ENCODE assay signal across 10 mouse cellular contexts in genomic region chr8:120224521-120225420, GRCm38 (mm10). TPM values are rescaled to one million over a fixed set of nuclear protein-coding genes. Genes with fewer than 3 reads are reported as not detected.
DNase-seq lines count a peak whose midpoint lies in the region; ATAC-seq lines count a peak whose summit lies in the region.
"Had no signal": no experiment of that assay in that cellular context is flagged by ENCODE, and none has a peak within 500 bp of the region (broad histone marks: within the 10 kb centered on the region; RNA-seq: fewer than 3 reads in every experiment).

No protein-coding gene starts in this region.

- WGBS in forebrain, embryonic 11.5 days = 47% methylated on average over 11 of the region's 11 CpGs
- WGBS in forebrain, embryonic 15.5 days = 48% methylated on average over 11 of the region's 11 CpGs
- WGBS in neural tube, embryonic 12.5 days = 43% methylated on average over 11 of the region's 11 CpGs
- 36% methylated on average over 11 of the region's 11 CpGs for WGBS in limb, embryonic 11.5 days

- no peak overlapping the region for H3K4me2 ChIP-seq in forebrain, embryonic 11.5 days (ENCODE audit: low read depth, low read length, severe bottlenecking)
- H3K4me2 ChIP-seq in forebrain, embryonic 15.5 days (replicated peaks) = no peak overlapping the region
- H3K4me2 ChIP-seq in neural tube, embryonic 12.5 days (replicated peaks) = no peak overlapping the region
- H3K4me2 ChIP-seq in limb, embryonic 11.5 days (ENCODE audit: low read depth, severe bottlenecking) = no peak overlapping the region

- intact Hi-C loops in heart, postnatal 25 days (cut with DNase I) = no loop called here

- peaks cover 44% of the 10 kb centered on the region for H3K4me1 ChIP-seq in forebrain, embryonic 11.5 days (replicated peaks; ENCODE audit: control insufficient read depth, insufficient read depth, low read length)
- peaks cover 30% of the 10 kb centered on the region for H3K4me1 ChIP-seq in forebrain, embryonic 15.5 days
- H3K4me1 ChIP-seq in neural tube, embryonic 12.5 days = peaks cover 73% of the 10 kb centered on the region
- H3K4me1 ChIP-seq in limb, embryonic 11.5 days (ENCODE audit: control insufficient read depth, insufficient read depth, low read length) = peaks cover 61% of the 10 kb centered on the region

- peak overlapping the region; percentile 9; the same call in 1 of the 2 replicates for H3K27ac ChIP-seq in forebrain, embryonic 11.5 days (ENCODE audit: low read depth, low read length)
- no peak overlapping the region for H3K27ac ChIP-seq in forebrain, embryonic 15.5 days (replicated peaks)
- no peak overlapping the region; the same call in 1 of the 2 replicates for H3K27ac ChIP-seq in neural tube, embryonic 12.5 days
- H3K27ac ChIP-seq in limb, embryonic 11.5 days (replicated peaks; ENCODE audit: low read depth, low read length) = peak overlapping the region; percentile 43; the same call in 1 of the 2 replicates

- H3K9ac ChIP-seq in forebrain, embryonic 11.5 days (ENCODE audit: low read length) = no peak overlapping the region
- H3K9ac ChIP-seq in forebrain, embryonic 15.5 days (replicated peaks) = no peak overlapping the region; the same call in 1 of the 2 replicates
- H3K9ac ChIP-seq in neural tube, embryonic 12.5 days = 0 out of 2 replicates have a peak overlapping the region, but pooled peaks have one; percentile 6
- H3K9ac ChIP-seq in limb, embryonic 11.5 days (ENCODE audit: low read length) = no peak overlapping the region

- no peaks in the 10 kb centered on the region for H3K9me3 ChIP-seq in forebrain, embryonic 11.5 days (ENCODE audit: control insufficient read depth, low read length)
- H3K9me3 ChIP-seq in forebrain, embryonic 15.5 days = no peaks in the 10 kb centered on the region
- H3K9me3 ChIP-seq in neural tube, embryonic 12.5 days = no peaks in the 10 kb centered on the region
- no peaks in the 10 kb centered on the region for H3K9me3 ChIP-seq in limb, embryonic 11.5 days (ENCODE audit: control insufficient read depth, low read length)

- no peak for ATAC-seq in forebrain, embryonic 11.5 days (replicated peaks; ENCODE audit: low FRiP score)
- no peak for ATAC-seq in forebrain, embryonic 15.5 days (replicated peaks)
- ATAC-seq in neural tube, embryonic 12.5 days (ENCODE audit: low FRiP score, low read depth) = no peak
- ATAC-seq in limb, embryonic 11.5 days (ENCODE audit: insufficient number of reproducible peaks, low FRiP score, low TSS enrichment, low read depth) = no peak

- H3K4me3 ChIP-seq in forebrain, embryonic 11.5 days (ENCODE audit: low read depth, low read length) = no peak overlapping the region
- no peak overlapping the region for H3K4me3 ChIP-seq in forebrain, embryonic 15.5 days
- H3K4me3 ChIP-seq in neural tube, embryonic 12.5 days = no peak overlapping the region
- H3K4me3 ChIP-seq in limb, embryonic 11.5 days (ENCODE audit: low read depth, low read length) = no peak overlapping the region

- H3K36me3 ChIP-seq in forebrain, embryonic 11.5 days (ENCODE audit: control insufficient read depth, insufficient read depth, low read length) = no peaks in the 10 kb centered on the region
- H3K36me3 ChIP-seq in forebrain, embryonic 15.5 days = no peaks in the 10 kb centered on the region
- no peaks in the 10 kb centered on the region for H3K36me3 ChIP-seq in neural tube, embryonic 12.5 days
- H3K36me3 ChIP-seq in limb, embryonic 11.5 days (ENCODE audit: control insufficient read depth, insufficient read depth, low read length) = no peaks in the 10 kb centered on the region

- peaks cover 6% of the 10 kb centered on the region for H3K27me3 ChIP-seq in forebrain, embryonic 11.5 days (ENCODE audit: control insufficient read depth, insufficient read depth, low read length)
- H3K27me3 ChIP-seq in forebrain, embryonic 15.5 days = peaks cover 4% of the 10 kb centered on the region; the same call in 1 of the 2 replicates
- H3K27me3 ChIP-seq in neural tube, embryonic 12.5 days (replicated peaks) = peaks cover 5% of the 10 kb centered on the region; the same call in 1 of the 2 replicates
- H3K27me3 ChIP-seq in limb, embryonic 11.5 days (ENCODE audit: control insufficient read depth, insufficient read depth, low read length) = no peaks in the 10 kb centered on the region

- DNase-seq in forebrain, embryonic 11.5 days (ENCODE audit: low spot score) = no peak
- DNase-seq in neural tube, embryonic 10.5 days (ENCODE audit: extremely low spot score, low spot score) = no peak
- peak; percentile 54 for DNase-seq in limb, embryonic 11.5 days (ENCODE audit: low spot score)
- no peak for DNase-seq in spleen, postnatal 4 days (ENCODE audit: low spot score in 2 of 2)
- DNase-seq in layer of hippocampus, adult 9-10 months (ENCODE audit: low spot score) = no peak
- no peak for DNase-seq in heart, postnatal 25 days (ENCODE audit: low spot score)
- DNase-seq: cerebellum, adult 2 months; gastrocnemius, postnatal 25 days had no signal

RNA-seq across cellular contexts. Expression of gene Gse1, which starts 3.5 kb away (rescaled TPM):
- 22.2 and 23.6 TPM in 2 replicates for polyA plus RNA-seq in forebrain, embryonic 11.5 days (2014; fragmentation: Nextera tagmentation; extraction: Ambion mirVana)
- polyA plus RNA-seq in forebrain, embryonic 15.5 days (2015; fragmentation: Nextera tagmentation; extraction: Ambion mirVana) = 31.3 and 32.7 TPM in 2 replicates
- 26.0 and 30.5 TPM in 2 replicates for polyA plus RNA-seq in neural tube, embryonic 12.5 days (2016; fragmentation: Nextera tagmentation; extraction: Ambion mirVana)
- polyA plus RNA-seq in limb, embryonic 11.5 days (2014; fragmentation: Nextera tagmentation; extraction: Ambion mirVana) = 6.6 and 8.2 TPM in 2 replicates
- total RNA-seq in heart, postnatal 25 days (2021) = 10 to 100 TPM; 20.1 to 25.9 TPM

RNA-seq across cellular contexts. Expression of gene Fam92b, which starts 47.5 kb away (rescaled TPM):
- polyA plus RNA-seq in forebrain, embryonic 11.5 days (2014; fragmentation: Nextera tagmentation; extraction: Ambion mirVana) = 2.0 and 2.1 TPM in 2 replicates
- polyA plus RNA-seq in forebrain, embryonic 15.5 days (2015; fragmentation: Nextera tagmentation; extraction: Ambion mirVana) = 0.88 and 1.2 TPM in 2 replicates
- 0.89 and 1.3 TPM in 2 replicates for polyA plus RNA-seq in neural tube, embryonic 12.5 days (2016; fragmentation: Nextera tagmentation; extraction: Ambion mirVana)
- polyA plus RNA-seq in limb, embryonic 11.5 days (2014; fragmentation: Nextera tagmentation; extraction: Ambion mirVana) = 0.16 and 0.27 TPM in 2 replicates
- not detected for total RNA-seq in heart, postnatal 25 days (2021)
- total RNA-seq: gastrocnemius, postnatal 25 days had no signal

Comparison
In these comparisons a context has a peak if more than half of its experiments do, and no peak if none do; other contexts are left out.
1. H3K27ac ChIP-seq: peak in forebrain, embryonic 11.5 days (single experiment) and limb, embryonic 11.5 days (single experiment); none in forebrain, embryonic 15.5 days (single experiment) and neural tube, embryonic 12.5 days (single experiment).